Comparison of ENCODE assay signal across 9 mouse cellular contexts in the genomic region with DNA sequence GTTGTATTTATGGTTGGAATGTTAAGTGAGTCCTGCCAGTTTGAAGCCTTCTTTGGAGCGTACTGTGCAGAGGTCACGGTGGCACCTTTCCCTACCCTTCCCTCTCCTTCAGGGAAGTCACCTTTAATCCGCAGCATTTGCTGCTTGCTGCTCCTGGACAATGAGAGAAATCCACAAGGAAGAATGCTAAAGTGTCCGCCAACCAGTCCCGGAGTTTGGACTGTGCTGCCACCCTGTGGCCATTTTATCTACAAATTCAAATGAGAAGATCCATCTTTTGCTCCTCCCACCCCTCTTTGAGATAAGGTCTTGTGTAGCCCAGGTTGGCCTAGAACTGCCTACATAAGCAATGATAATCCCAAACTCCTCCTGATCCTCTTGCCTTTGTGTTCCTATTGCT. TPM values are rescaled to one million over a fixed set of nuclear protein-coding genes. Genes with fewer than 3 reads are reported as not detected.
DNase-seq lines count a peak whose midpoint lies in the region; ATAC-seq and TF ChIP-seq lines count a peak whose summit lies in the region.
"Had no signal": no experiment of that assay in that cellular context is flagged by ENCODE, and none has a peak within 500 bp of the region (broad histone marks: within the 10 kb centered on the region; RNA-seq: fewer than 3 reads in every experiment).

No protein-coding gene starts in this region.

- 1% methylated on average over 5 of the region's 5 CpGs for WGBS in forebrain, embryonic 14.5 days
- WGBS in lung, adult 2 months, result 6% methylated on average over 5 of the region's 5 CpGs
- WGBS in thymus, adult 2 months, result 33% methylated on average over 5 of the region's 5 CpGs

- peak; percentile 33 for DNase-seq in c-Kit-positive CD71-positive TER-119-positive erythroid progenitor cells, embryonic 14.5 days (ENCODE audit: low spot score)
- peak; percentile 91 for DNase-seq in forebrain, embryonic 14.5 days (ENCODE audit: low spot score)
- peak; percentile 46 for DNase-seq in heart, postnatal 25 days (ENCODE audit: low spot score)
- DNase-seq in kidney, postnatal 4 days, result peak; percentile 92 to 93
- DNase-seq in lung, adult 2 months, result peak; percentile 78
- DNase-seq in ovary, adult 18-20 months (ENCODE audit: low spot score), result peak; percentile 43
- DNase-seq in thymus, adult 2 months, result peak; percentile 64

- peak; percentile 64 for ATAC-seq in forebrain, embryonic 14.5 days

- no peak overlapping the region for H3K9ac ChIP-seq in forebrain, embryonic 14.5 days (ENCODE audit: low read length)
- H3K9ac ChIP-seq: embryonic facial prominence, embryonic 13.5 days had no signal

- 0 out of 2 replicates have a peak, but pooled peaks cover 4% of the 10 kb centered on the region for H3K27me3 ChIP-seq in E14TG2a.4 (ENCODE audit: insufficient read depth, low read length)
- no peaks in the 10 kb centered on the region for H3K27me3 ChIP-seq in forebrain, embryonic 14.5 days (replicated peaks; ENCODE audit: control insufficient read depth, insufficient read depth, low read length)
- H3K27me3 ChIP-seq in thymus, adult 2 months (ENCODE audit: control insufficient read depth, insufficient read depth, low read length), result no peaks in the 10 kb centered on the region
- H3K27me3 ChIP-seq: embryonic facial prominence, embryonic 13.5 days had no signal

- no peaks in the 10 kb centered on the region for H3K4me1 ChIP-seq in E14TG2a.4 (replicated peaks; ENCODE audit: low read depth, low read length)
- peaks cover 10% of the 10 kb centered on the region for H3K4me1 ChIP-seq in forebrain, embryonic 14.5 days (ENCODE audit: control insufficient read depth, insufficient read depth, low read length)
- H3K4me1 ChIP-seq in lung, adult 2 months (ENCODE audit: control insufficient read depth, insufficient read depth, low read length), result peaks cover 3% of the 10 kb centered on the region
- no peaks in the 10 kb centered on the region for H3K4me1 ChIP-seq in thymus, adult 2 months (replicated peaks; ENCODE audit: control insufficient read depth, insufficient read depth, low read length)
- H3K4me1 ChIP-seq: embryonic facial prominence, embryonic 13.5 days had no signal

- H3K36me3 ChIP-seq in E14TG2a.4 (ENCODE audit: insufficient read depth, low read length), result no peaks in the 10 kb centered on the region
- H3K36me3 ChIP-seq in forebrain, embryonic 14.5 days (ENCODE audit: control insufficient read depth, insufficient read depth, low read length), result no peaks in the 10 kb centered on the region
- H3K36me3 ChIP-seq in thymus, adult 2 months (ENCODE audit: control insufficient read depth, insufficient read depth, low read length), result no peaks in the 10 kb centered on the region
- H3K36me3 ChIP-seq: embryonic facial prominence, embryonic 13.5 days had no signal

- peak; percentile 44 for TF ChIP-seq CTCF in E14TG2a.4 (conservative IDR thresholded peaks at IDR 0.05; ENCODE audit: low read length)
- peak; percentile 83 for TF ChIP-seq CTCF in lung, adult 2 months (IDR thresholded peaks at IDR 0.05; ENCODE audit: insufficient read depth, low read length)
- TF ChIP-seq CTCF in thymus, adult 2 months (IDR thresholded peaks at IDR 0.05; ENCODE audit: borderline replicate concordance, control insufficient read depth, extremely low read depth, insufficient read depth, low read length, poor library complexity), result no peak

- no peak for TF ChIP-seq POLR2A in lung, adult 2 months (IDR thresholded peaks at IDR 0.05; ENCODE audit: borderline replicate concordance, extremely low read depth, low read depth, low read length)
- no peak for TF ChIP-seq POLR2A in thymus, adult 2 months (IDR thresholded peaks at IDR 0.05; ENCODE audit: control insufficient read depth, extremely low read depth, insufficient read depth, low read length, poor library complexity)

- H3K4me2 ChIP-seq in forebrain, embryonic 14.5 days (ENCODE audit: low read length), result no peak overlapping the region
- H3K4me2 ChIP-seq: embryonic facial prominence, embryonic 13.5 days had no signal

- intact Hi-C loops in heart, postnatal 25 days (cut with DNase I), result loop anchor here (1.0 to 10.0 kb wide), 5 partner anchors 22 to 362 kb away; partner anchors contain the start of gene Tsen15

- no peak overlapping the region for H3K27ac ChIP-seq in forebrain, embryonic 14.5 days (ENCODE audit: low read depth, low read length)
- no peak overlapping the region for H3K27ac ChIP-seq in thymus, adult 2 months (ENCODE audit: control insufficient read depth, insufficient read depth, low read length)
- H3K27ac ChIP-seq: embryonic facial prominence, embryonic 13.5 days had no signal

- no peaks in the 10 kb centered on the region for H3K9me3 ChIP-seq in E14TG2a.4 (ENCODE audit: low read length)
- H3K9me3 ChIP-seq in forebrain, embryonic 14.5 days (replicated peaks; ENCODE audit: control insufficient read depth, low read length), result no peaks in the 10 kb centered on the region
- H3K9me3 ChIP-seq: embryonic facial prominence, embryonic 13.5 days had no signal

- no peak overlapping the region for H3K4me3 ChIP-seq in E14TG2a.4 (replicated peaks; ENCODE audit: low read length)
- no peak overlapping the region for H3K4me3 ChIP-seq in forebrain, embryonic 14.5 days (ENCODE audit: low read depth, low read length)
- H3K4me3 ChIP-seq in lung, adult 2 months (replicated peaks; ENCODE audit: extremely low read depth, low read depth, low read length), result no peak overlapping the region
- H3K4me3 ChIP-seq in thymus, adult 2 months (ENCODE audit: control insufficient read depth, insufficient read depth, low read length), result no peak overlapping the region
- H3K4me3 ChIP-seq: embryonic facial prominence, embryonic 13.5 days had no signal

RNA-seq across cellular contexts. Expression of gene Apobec4, which starts 3.9 kb away (rescaled TPM):
- polyA plus RNA-seq in forebrain, embryonic 14.5 days (2014; fragmentation: Nextera tagmentation; extraction: Ambion mirVana), result 0.10 TPM in 1 of 2 replicates, not detected in the other
- not detected for total RNA-seq in heart, postnatal 25 days (2021)
- polyA plus RNA-seq in lung, adult 2 months (2012; rRNA removed), result 0.16 and 0.46 TPM in 2 replicates
- polyA plus RNA-seq in thymus, adult 2 months (2012; rRNA removed), result not detected in 2 replicates
- polyA plus RNA-seq: embryonic facial prominence, embryonic 13.5 days had no signal

RNA-seq across cellular contexts. Expression of gene Rgl1, which starts 19.7 kb away (rescaled TPM):
- 16.4 and 20.5 TPM in 2 replicates for polyA plus RNA-seq in forebrain, embryonic 14.5 days (2014; fragmentation: Nextera tagmentation; extraction: Ambion mirVana)
- total RNA-seq in heart, postnatal 25 days (2021), result 10 to 100 TPM; 37.0 to 38.2 TPM
- polyA plus RNA-seq in lung, adult 2 months (2012; rRNA removed), result 26.5 and 35.7 TPM in 2 replicates
- polyA plus RNA-seq in thymus, adult 2 months (2012; rRNA removed), result 6.8 and 7.1 TPM in 2 replicates

RNA-seq across cellular contexts. Expression of gene Arpc5, which starts 19.9 kb away (rescaled TPM):
- polyA plus RNA-seq in forebrain, embryonic 14.5 days (2014; fragmentation: Nextera tagmentation; extraction: Ambion mirVana), result 430 and 478 TPM in 2 replicates
- 10 to 100 TPM; 34.7 to 40.4 TPM for total RNA-seq in heart, postnatal 25 days (2021)
- polyA plus RNA-seq in lung, adult 2 months (2012; rRNA removed), result 90.4 and 99.5 TPM in 2 replicates
- polyA plus RNA-seq in thymus, adult 2 months (2012; rRNA removed), result 162 and 171 TPM in 2 replicates

RNA-seq across cellular contexts. Expression of gene Ncf2, which starts 53.6 kb away (rescaled TPM):
- 2.1 and 3.4 TPM in 2 replicates for polyA plus RNA-seq in forebrain, embryonic 14.5 days (2014; fragmentation: Nextera tagmentation; extraction: Ambion mirVana)
- 1 to 10 TPM; 2.9 to 3.7 TPM for total RNA-seq in heart, postnatal 25 days (2021)
- polyA plus RNA-seq in lung, adult 2 months (2012; rRNA removed), result 10.8 and 14.4 TPM in 2 replicates
- 7.6 and 8.4 TPM in 2 replicates for polyA plus RNA-seq in thymus, adult 2 months (2012; rRNA removed)

Comparison
In these comparisons a context has a peak if more than half of its experiments do, and no peak if none do; other contexts are left out.
1. DNase-seq: peak in every context shown above with its lines; median percentile 92 in kidney, postnatal 4 days; 91 in forebrain, embryonic 14.5 days; 78 in lung, adult 2 months; 64 in thymus, adult 2 months; 46 in heart, postnatal 25 days; 43 in ovary, adult 18-20 months; 33 in c-Kit-positive CD71-positive TER-119-positive erythroid progenitor cells, embryonic 14.5 days.